Mouse (Mus musculus): Measurements from ENCODE around the gene Zdhhc8. TPM values are rescaled to one million over a fixed set of nuclear protein-coding genes. Genes with fewer than 3 reads are reported as not detected.

Gene Zdhhc8
- polyA plus RNA-seq, 2 experiments from 2014 or later: 1.6 to 3.2 TPM

- ATAC-seq: no peak
Measured at GRCm38 (mm10) chr16:18231047-18231446, 3.9 kb downstream of the Zdhhc8 start.

DNA sequence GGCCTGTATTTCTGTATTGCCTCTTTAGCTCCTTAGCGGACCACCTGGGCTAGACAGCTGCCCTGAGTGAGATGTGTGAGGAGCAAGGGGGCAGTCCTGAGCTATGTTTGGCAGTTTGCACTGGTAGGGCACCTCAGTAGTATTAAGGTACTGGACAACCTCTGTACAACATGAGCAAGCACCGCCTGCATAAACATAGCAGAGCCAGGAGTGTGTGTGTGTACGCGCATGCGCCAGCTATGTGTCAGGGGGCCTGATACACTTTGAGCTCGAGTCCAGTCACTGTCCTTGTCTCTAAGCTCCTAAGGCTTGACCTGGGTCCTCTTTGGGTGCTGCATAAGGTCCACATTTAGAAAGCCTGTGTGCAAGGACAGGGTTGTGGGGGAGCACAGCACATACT lies 4.3 kb downstream of the Zdhhc8 start:
- no peak for ATAC-seq

- no peak for ATAC-seq
Measured at GRCm38 (mm10) chr16:18229622-18230021, 5.3 kb downstream of the Zdhhc8 start.

DNA sequence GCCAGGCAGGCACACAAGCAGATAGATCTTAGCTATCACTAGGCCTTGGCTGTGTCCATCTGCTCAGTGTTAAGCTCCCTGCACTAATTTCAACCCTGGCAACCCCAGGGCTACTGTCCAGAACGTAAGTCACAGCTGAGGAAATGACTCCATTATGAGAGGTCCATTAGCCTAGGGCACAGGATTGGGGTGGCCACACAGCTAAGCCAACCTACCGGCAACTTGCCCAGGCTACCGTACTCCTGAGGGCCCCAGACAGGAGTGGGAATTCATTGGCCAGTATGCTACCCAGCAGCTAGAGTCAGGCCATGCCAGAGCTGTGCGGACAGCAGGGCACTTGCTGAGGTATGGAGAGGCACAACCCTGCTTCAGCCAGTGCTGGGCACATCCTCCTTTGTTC lies 6.1 kb downstream of the Zdhhc8 start:
- ATAC-seq: no peak

DNA sequence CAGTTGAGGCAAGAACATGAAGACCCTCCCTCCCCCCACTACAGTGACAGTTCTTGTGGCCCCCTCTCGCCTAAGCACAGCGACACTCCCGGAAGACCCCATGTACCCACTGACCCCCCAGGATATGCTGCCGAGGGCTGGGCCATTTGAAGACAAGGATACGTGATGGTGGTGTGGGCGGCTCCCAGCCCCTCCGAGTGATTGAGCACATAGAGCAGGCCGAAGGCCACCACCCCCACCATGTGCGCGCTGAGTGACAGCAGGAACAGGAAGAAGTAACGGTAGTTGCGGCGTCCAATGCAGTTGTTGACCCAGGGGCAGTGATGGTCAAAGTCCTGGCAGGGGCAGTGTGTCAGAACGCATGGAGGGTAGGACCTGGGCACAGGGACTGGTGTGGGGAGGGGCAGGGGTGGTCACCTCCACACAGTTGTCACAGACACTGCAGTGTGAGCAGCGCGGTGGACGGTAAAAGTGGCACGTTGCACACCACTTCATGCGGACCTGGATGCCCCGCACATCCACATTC lies 7.0 kb downstream of the Zdhhc8 start:
- no peak for ATAC-seq

DNA sequence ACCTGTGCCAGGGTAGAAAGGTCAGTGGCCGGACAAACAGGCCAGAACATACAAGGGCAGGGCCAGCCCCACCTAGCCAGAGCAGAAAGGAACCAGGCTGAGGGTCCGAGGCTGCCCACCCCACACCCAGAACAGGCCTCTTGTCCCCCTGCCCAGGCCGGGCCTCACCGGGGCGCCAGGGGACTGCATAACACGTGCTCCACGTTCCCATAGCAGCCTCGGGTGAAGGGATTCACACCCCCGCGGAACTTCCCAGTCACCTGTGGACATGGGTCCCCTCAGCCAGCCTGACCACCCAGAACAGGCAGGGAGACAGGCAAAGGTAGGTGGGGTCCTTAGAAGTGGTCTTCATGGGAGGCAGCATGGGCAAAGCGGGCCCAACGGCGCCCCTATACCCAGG lies 7.7 kb downstream of the Zdhhc8 start:
- ATAC-seq: no peak

GRCm38 (mm10) chr16:18222188-18222587 lies 12.7 kb downstream of the Zdhhc8 start:
- no peak for ATAC-seq

DNA sequence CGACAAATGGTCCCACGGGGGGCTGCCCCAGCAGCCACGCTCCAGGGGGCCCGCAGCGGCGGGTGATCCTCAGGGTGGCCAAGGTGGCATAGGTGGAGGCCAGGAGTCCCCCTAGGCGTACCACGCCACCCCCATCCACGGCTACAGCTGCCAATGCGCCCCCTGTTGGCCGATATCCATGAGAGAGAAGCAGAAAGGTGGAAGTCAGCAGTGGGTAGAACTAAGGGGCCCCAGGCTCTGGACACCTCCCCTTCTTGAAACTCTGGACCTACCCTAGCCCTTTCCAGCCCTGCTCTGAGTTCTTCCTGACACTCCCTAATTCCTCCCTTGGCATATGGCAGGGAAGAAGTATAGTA lies 13.4 kb downstream of the Zdhhc8 start:
- no peak for ATAC-seq

GRCm38 (mm10) chr16:18220856-18221542 lies 13.9 kb downstream of the Zdhhc8 start:
- ATAC-seq: no peak

GRCm38 (mm10) chr16:18220001-18220400 lies 14.9 kb downstream of the Zdhhc8 start:
- ATAC-seq: no peak

DNA sequence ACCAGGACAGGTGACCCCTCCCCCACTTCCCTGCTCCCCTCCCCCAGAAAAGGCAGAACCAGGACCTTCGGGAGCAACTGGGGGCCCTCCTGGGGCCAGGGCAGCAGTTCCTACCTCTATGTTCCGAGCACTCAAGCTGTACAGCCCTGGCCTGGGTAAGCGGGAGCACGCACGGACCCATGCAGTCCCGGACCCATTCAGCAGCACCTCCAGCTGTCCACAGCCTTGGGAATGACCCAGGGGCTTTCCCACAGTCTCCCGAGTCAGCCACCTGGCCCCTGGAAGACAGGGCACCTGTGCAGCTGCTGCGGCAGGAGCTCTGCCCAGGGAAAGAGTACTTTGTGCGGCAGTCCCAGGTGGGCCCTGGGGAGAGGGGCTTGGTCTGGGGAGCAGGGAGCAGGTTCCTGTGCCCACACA lies 16.3 kb downstream of the Zdhhc8 start:
- ATAC-seq: no peak

- ATAC-seq: no peak
Measured at GRCm38 (mm10) chr16:18217579-18217978, 17.4 kb downstream of the Zdhhc8 start, which contains the start of gene Ccdc188. Ccdc188 (plus strand) TSS chr16:18217879.

DNA sequence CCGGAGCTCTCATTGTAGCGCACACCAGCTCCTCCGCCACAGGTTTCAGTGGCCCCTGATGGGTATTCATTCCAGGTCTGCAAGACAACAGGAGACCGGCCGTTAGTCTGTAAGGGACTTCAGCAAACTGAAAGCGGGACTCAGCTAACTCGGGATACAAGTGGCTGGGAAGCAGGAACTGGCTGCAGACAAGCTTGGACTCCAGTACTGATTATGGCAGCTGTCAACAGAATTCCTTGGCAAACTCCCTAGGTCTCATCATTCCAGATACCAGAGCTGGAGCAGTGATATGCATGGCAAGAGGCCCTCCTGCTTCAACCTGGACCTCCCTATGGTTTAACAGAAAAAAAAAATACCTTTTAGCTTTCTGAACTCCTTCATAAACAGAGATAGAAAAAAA lies 20.1 kb downstream of the Zdhhc8 start:
- ATAC-seq: no peak

- no peak for ATAC-seq
Measured at GRCm38 (mm10) chr16:18213689-18214088, 21.2 kb downstream of the Zdhhc8 start.

DNA sequence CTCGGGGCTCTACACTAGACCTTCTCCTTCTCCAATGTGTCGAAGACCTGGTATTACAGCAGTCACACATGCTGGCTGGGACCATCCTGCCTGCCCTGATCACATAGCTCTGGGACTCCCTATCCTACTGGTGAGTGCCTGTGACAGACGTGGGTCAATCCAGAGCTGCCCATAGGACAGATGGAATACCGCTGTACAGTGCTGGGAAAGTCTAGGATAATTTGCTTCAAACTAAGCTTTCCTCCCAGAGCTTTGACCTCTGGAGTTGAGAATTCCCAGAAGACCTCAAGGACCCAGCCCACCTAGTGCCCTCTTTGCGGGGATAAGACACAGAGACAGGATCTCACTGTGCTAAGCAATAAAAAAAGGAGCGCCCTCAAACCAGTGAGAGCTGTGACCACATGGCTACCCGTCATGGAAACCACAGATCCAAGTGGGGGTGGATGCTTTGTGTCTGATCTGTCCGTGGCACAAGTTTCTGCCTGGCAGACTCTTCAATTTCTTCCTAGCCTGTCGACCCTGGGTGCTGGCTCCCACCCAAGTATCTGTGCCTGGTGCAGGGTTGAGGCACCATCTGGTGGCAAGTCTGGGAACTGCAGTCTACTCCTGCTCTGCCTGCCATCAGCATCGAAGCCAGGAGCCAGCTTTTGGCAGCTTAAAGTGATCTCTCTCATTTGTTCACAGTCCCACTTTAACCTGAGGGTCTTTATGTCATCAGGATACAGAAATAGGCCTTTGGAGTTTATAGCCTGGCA lies 23.3 kb downstream of the Zdhhc8 start:
- ATAC-seq: peak; percentile 54

- no peak for ATAC-seq
Measured at GRCm38 (mm10) chr16:18210701-18211416, 24.1 kb downstream of the Zdhhc8 start.

GRCm38 (mm10) chr16:18203430-18204091 lies 31.4 kb downstream of the Zdhhc8 start:
- ATAC-seq: no peak

DNA sequence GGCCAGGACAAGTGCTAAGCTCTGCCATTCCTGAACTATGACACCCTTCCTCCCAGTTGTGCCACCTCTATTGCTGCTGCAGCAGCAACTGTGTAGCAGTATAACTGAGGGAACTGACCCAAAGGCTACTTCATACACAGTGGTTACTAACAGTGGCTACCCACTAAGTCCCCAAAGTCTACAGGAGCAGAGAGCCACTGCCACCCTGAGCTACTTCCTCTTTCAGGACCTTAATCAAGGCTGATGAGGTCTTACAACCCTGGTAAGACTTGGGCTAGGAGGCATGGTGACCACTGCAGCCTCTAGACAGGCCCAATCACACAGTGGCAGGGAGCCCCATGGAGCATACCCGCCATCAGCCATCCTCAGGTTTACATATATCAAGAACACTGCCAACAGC lies 32.9 kb downstream of the Zdhhc8 start:
- ATAC-seq: no peak

GRCm38 (mm10) chr16:18201620-18202019 lies 33.3 kb downstream of the Zdhhc8 start:
- ATAC-seq: no peak

DNA sequence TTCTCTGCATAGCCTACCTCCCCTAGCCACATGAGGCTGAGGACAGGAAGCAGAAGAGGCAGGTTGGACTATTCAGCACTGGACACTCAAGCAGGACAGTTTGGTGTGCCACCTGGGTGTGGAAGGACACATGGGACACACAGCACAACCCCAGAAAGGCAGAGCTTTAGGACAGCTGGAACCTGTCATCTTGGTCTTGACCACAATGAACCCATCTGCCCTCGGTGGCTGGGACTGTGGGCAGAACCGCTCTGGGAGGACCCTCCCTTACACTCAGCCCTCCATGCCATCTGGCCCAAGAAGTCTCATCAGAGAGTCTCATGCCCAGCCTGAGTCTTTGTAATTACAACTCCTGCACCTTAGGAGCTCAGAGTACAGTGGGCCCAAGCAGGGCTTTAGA lies 34.9 kb downstream of the Zdhhc8 start:
- no peak for ATAC-seq

- ATAC-seq: no peak
Measured at GRCm38 (mm10) chr16:18198365-18199098, 36.4 kb downstream of the Zdhhc8 start.

- no peak for ATAC-seq
Measured at GRCm38 (mm10) chr16:18197881-18198280, 37.1 kb downstream of the Zdhhc8 start.
